Mouse (Mus musculus): Measurements from ENCODE around the gene Ces5a.
"Not testable (repeated sequence)": the region's sequence is repeated elsewhere in the genome, so short reads cannot be mapped to it uniquely, and the experiment has no call there.

Ces5a gene

GRCm38 (mm10) chr8:93535730-93536129 lies at the start of gene Ces5a:
Gene Ces5a, minus strand, starts transcription at chr8:93535830.
- no peak for DNase-seq (ENCODE audit: inconsistent ontology term)

DNA sequence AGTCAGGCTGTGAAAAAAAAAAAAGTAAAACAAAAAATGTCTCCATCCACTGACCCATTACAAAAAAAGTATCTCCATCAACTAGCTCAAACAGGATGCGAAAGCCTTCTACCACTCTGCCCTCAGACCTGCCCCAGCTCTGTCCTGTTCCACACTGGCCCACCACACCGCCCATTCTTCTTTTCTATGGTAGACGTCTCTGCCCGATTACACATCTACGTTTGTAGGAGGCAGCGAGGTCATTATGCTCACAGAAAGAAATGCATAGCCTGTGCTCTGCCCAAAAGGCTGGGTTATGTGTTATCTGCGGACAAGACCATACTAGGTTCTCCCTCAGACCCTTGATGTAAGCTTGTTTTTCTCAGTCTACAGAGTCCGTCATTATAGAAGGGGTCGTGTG lies 37.2 kb upstream of the Ces5a start:
- no peak for DNase-seq (ENCODE audit: inconsistent ontology term)

GRCm38 (mm10) chr8:93572095-93572501 lies 36.5 kb upstream of the Ces5a start:
- DNase-seq (ENCODE audit: inconsistent ontology term), result peak; percentile 78

DNA sequence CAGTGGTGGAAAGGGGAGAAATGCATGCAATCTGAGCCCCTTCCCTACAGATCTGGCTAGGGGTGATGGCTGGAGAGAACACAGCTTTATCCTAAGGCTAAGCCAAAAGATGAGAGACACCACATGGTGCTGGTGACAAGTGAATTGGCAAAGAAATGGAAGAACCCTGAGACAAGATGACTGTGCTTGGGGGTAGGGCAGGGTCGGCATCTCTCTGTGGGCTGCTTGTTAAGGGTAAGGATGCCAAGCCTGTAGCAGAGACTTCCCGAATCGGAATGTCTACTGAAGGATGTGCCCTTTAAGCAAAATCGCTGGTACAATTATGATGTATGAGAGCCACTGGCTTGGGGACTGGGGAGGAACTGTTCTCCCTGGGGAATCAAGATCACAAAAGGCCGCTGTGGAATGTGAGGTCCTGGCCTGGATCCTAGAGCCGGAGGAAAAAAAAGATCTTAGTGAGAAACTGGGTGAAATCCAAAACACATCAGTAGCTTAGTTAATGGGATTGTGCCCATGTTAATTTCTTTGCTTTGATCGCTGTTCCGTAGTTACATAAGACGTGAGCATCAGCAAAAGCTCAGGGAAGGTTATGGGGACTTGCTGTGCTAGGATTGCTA lies 35.8 kb upstream of the Ces5a start:
- DNase-seq (ENCODE audit: inconsistent ontology term), result peak; percentile 93

DNA sequence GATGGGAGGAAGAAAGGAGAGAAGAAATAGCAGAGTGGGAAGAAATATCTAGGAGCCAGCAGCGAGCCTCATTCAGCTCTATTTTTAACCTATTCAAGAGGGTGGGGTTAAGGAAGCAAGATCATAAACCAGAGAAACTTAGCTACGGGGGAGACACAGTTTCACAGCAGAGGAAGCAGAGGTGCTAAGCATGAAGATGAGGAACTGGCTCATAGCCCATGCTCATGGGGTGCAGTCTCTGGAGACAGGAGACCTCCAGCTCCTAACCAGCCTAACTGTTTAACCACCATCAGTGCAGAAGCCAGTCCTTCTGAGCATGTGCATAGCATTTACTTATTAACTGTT lies 34.5 kb upstream of the Ces5a start:
- DNase-seq (ENCODE audit: inconsistent ontology term), result no peak

DNA sequence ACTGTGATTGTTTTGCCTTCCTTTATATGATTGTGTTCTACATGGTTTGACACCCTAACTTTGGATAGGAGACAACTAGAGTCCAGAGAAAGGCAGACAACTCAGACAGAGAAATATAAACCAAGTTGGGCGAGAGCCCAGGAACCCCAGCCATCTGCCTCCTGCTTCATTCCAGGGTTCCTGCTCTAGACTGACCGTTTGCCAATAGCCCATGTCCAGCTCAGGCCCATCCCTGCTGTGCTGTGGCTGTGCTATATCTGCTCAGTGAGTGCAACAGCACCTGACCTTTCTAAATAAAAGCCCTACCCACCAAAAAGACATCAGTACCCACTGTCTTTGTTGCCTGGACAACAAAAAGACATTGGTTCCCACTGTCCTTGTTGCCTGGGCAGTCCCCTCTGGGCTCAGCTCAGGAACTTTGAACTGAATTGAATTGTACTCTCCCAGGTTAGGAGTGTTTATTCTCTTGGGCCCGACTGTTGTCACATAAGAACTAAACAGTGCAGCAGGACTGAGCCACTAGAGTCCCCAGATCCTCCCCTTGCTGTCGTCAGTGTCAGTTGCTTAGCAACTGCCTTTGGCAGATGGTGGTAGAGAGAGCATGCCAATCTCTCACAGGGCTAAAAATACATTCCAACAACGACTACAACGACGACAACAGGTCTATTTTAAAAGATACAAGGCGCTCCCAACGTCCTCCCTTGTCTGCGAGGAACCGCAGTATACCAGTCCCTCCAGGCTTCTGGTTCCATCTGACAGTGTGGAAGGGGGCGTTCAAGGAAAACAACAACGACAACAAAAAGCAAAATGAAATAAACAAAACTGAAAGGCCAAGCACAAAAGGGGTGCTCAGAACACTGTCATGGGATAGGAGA lies 33.9 kb upstream of the Ces5a start:
- DNase-seq (ENCODE audit: inconsistent ontology term), result peak; percentile 75

DNA sequence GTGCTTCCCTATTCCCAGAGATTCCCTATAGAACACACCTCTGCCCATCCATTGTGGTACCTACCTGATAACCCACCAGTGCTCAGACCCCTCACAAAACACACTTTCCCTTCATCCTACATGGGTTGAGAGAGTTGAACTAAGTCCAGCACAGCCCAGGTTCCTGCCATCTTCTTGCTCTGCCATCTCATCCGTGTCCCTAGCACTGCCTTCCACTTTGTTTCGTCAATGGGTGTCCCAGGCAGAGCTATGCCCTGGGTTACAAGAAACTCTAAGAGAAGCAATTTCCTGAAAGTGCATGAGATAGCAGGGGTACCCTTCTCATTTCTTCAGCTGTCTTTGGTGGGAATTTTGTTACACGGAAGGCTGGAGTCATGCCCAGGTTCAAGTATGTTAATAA lies 33.0 kb upstream of the Ces5a start:
- DNase-seq (ENCODE audit: inconsistent ontology term), result no peak

DNA sequence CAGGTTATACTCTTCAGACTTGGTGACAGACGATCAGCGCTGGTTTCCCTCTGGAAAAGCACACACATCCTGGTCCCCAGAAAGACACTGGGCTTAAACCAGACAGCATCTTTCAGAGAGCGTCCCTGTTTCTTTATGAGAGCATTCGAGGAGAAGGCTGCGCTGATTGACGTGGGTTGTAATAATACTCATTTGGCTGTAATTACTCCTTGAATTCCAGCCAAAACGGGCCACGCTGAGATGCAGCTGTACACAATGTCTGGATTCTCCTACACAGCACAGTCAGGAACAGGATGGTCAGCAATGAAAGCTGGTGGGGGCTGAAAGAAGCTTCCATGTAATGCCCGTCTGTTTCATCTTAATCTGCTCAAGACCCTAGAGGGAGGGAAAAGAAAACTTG lies 31.5 kb upstream of the Ces5a start:
- DNase-seq (ENCODE audit: inconsistent ontology term), result peak; percentile 57

DNA sequence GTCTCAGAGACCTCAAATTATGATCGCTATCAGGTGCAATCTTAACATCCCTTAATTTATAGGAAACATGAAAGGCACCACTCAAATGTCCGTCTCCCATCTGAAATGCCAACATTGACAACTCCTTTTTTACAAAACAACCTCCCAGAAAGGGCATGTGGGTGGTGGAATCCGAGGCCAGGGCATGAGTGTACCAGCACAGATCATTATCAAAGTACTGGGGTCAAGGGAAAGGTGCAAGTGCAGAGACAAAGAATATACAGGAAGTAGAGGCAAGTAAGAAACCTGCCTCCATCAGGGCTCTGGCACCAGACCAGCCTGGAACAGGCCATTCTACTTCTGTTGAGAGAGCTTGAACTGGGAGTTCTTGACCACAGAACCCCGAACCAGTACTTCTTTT lies 29.0 kb upstream of the Ces5a start:
- DNase-seq (ENCODE audit: inconsistent ontology term), result no peak

DNA sequence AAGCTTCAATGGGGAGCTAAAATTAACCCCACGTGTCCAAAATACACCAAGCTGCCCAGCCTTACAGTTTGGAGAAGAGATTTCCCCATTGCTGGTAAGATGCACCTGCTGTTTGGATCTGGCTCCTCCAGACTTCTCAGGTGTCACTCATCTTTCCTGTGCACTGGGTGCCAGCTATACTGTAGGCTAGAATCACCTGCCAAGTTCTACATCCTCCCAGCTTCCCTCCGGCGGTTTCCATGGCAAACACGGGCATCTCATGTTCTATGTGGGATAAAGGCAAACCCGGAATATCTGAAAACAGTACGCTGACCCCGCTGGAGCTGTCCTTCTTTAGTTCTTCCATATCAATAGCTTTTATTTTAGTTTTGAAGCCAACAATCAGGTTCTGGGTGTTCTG lies 27.9 kb upstream of the Ces5a start:
- no peak for DNase-seq (ENCODE audit: inconsistent ontology term)

- DNase-seq (ENCODE audit: inconsistent ontology term), result no peak
These were observed 27.1 kb upstream of the Ces5a start for GRCm38 (mm10) chr8:93562557-93563210.

DNA sequence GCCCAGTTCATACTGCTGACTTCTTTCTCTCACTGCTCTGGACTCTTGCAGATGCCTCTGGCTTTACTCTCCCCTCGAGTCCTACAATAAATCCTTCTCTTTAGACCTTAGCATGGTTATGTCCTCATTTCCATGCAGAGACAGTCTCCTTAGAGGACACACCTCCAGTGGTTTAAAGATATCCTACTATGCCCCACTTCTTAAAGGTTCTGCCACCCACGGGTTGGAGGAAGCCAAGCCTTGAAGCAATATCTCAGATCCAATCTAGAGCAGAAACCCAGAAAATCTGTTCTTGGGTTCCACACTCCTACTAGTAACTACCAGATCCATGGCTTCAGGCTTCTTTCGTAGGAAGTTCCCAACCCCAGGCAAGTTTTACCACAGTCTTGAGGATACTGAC lies 25.6 kb upstream of the Ces5a start:
- no peak for DNase-seq (ENCODE audit: inconsistent ontology term)

GRCm38 (mm10) chr8:93559696-93560095 lies 24.1 kb upstream of the Ces5a start:
- DNase-seq (ENCODE audit: inconsistent ontology term), result no peak

DNA sequence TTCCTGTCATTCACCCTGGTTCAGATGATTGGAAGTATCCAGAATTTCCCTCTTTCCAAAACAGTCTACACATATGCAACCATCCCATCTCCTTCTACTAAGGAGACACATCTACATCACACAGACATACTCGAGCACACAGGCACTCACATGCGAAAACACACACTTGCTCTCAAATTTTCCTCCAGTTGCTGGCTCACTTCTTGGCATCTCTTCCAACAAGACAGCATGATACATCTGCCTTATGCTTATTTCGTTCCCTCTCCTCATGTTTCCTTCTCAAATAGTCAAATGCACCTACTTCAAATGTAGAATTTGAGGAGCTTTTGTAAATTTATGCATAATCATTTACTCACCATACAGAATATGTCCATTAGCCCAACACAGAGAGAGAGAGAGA lies 33.0 kb downstream of the Ces5a start:
- DNase-seq (ENCODE audit: inconsistent ontology term), result no peak

GRCm38 (mm10) chr8:93499437-93499836 lies 36.2 kb downstream of the Ces5a start:
- no peak for DNase-seq (ENCODE audit: inconsistent ontology term)

DNA sequence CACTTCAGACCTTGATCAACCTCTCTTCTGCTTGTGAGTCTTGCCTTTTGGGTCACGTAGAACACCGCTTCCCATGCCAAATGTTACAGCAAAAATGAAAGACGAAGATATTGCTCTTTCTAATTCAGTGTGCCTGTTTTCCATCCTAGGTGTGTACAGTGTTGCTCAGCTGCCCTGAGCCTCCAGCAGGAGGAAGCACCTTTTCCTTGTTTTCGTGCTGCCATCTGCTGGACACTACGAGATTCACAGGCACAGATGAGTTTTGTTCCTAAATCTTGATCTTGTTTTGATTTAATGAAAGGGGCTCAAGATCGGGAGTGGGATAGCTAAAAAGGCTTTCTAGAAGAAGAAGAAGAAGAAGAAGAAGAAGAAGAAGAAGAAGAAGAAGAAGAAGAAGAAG lies 40.3 kb downstream of the Ces5a start:
- peak; percentile 11 for DNase-seq (ENCODE audit: inconsistent ontology term)

DNA sequence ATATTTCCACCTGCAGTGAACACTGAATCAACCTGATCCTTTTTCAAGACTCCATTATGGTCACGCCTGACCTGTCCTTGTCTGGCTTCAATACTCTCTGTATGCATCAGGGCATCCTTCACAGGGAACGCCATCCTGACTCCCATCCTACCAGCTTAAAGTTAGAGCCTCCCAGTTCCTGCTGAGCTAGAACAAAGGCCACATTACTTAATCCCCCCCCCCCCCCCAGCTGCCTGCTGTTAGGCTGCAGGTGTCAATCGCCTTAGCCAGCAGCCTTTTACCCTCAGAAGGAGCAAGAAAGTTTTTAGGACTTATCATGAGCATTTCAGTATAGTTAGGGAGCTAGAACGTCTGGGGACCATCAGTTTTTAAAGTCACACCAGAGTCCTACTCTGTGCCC lies 46.9 kb downstream of the Ces5a start:
- DNase-seq (ENCODE audit: inconsistent ontology term), result no peak

DNA sequence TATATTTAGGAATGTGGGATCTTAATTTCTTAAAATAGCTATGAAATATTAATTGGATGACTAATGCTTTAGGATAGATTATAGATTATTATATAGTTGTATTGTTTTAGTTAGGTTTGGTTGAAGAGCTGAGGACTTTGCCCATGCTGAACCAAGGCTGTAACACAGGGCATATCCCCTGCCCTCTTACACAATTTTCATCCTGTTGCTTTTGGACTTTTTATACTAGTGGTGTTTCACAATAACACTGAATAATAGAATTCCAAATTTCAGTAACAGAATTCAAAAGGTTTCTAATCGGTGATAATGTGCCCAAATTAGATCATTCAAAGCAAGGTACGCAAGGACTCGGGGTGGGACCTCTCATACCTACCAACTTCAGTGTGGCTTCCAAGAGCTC lies 57.4 kb downstream of the Ces5a start:
- DNase-seq (ENCODE audit: inconsistent ontology term), result no peak

DNA sequence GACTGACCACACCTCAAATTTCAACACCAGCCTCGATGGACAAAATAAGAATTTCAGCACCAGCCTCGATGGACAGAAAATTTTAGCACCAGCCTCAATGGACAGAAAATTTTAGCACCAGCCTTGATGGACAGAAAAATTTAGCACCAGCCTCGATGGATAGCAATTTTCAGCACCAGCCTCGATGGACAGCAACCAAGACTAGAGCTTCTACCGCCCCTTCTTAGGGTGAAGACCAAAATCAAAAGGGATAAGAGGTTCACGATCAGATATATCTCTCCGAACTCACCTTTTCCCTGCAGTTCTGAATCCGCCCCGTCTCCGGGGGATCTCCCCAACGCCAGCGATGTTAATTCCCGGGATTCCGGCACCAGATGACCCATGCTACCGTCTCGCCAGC lies 65.9 kb downstream of the Ces5a start:
- not testable (repeated sequence) for DNase-seq (ENCODE audit: inconsistent ontology term)

GRCm38 (mm10) chr8:93454258-93454877 lies 81.3 kb downstream of the Ces5a start:
- DNase-seq (ENCODE audit: inconsistent ontology term), result no peak
